In genomic region chr17:55702161-55702820, GRCm38 (mm10) we compare ENCODE assay signal across 10 mouse cellular contexts. TPM values are rescaled to one million over a fixed set of nuclear protein-coding genes. Genes with fewer than 3 reads are reported as not detected.
DNase-seq lines count a peak whose midpoint lies in the region; ATAC-seq and TF ChIP-seq lines count a peak whose summit lies in the region.
"Had no signal": no experiment of that assay in that cellular context is flagged by ENCODE, and none has a peak within 500 bp of the region (broad histone marks: within the 10 kb centered on the region; RNA-seq: fewer than 3 reads in every experiment).

No protein-coding gene starts in this region.

- DNase-seq in CD4-positive helper T cell, adult 2 months (ENCODE audit: low read depth, low spot score): peak; percentile 78
- DNase-seq in adrenal gland, postnatal 25 days: peak; percentile 81
- DNase-seq in embryonic facial prominence, embryonic 10.5 days (ENCODE audit: low spot score): peak; percentile 79
- DNase-seq in heart, postnatal 0 days (ENCODE audit: low spot score): peak; percentile 71
- DNase-seq in large intestine, adult 2 months (ENCODE audit: low read depth, low spot score): peak; percentile 44
- peak; percentile 63 for DNase-seq in lung, adult 2 months
- DNase-seq in ovary, postnatal 10 days (ENCODE audit: low spot score): peak; percentile 27
- peak; percentile 52 to 78 for DNase-seq in thymus, postnatal 10 days (ENCODE audit: low spot score in 2 of 2)

- 62% methylated on average over 3 of the region's 3 CpGs for WGBS in embryonic facial prominence, embryonic 10.5 days
- WGBS in heart, postnatal 0 days: 55% methylated on average over 3 of the region's 3 CpGs
- 66% methylated on average over 3 of the region's 3 CpGs for WGBS in large intestine, adult 2 months
- WGBS in lung, adult 2 months: 65% methylated on average over 3 of the region's 3 CpGs

- no peaks in the 10 kb centered on the region for H3K9me3 ChIP-seq in embryonic facial prominence, embryonic 10.5 days
- no peaks in the 10 kb centered on the region for H3K9me3 ChIP-seq in heart, postnatal 0 days (replicated peaks; ENCODE audit: control insufficient read depth, low read length)
- H3K9me3 ChIP-seq: embryonic facial prominence, embryonic 15.5 days had no signal

- no peak overlapping the region for H3K4me3 ChIP-seq in embryonic facial prominence, embryonic 10.5 days
- H3K4me3 ChIP-seq in heart, postnatal 0 days (ENCODE audit: low read depth, low read length): no peak overlapping the region
- H3K4me3 ChIP-seq in lung, adult 2 months (replicated peaks; ENCODE audit: extremely low read depth, low read depth, low read length): no peak overlapping the region
- H3K4me3 ChIP-seq: embryonic facial prominence, embryonic 15.5 days had no signal

- H3K4me2 ChIP-seq in heart, postnatal 0 days (ENCODE audit: low read depth, low read length): no peak overlapping the region
- H3K4me2 ChIP-seq: embryonic facial prominence, embryonic 15.5 days had no signal

- no peak for ATAC-seq in heart, postnatal 0 days (ENCODE audit: insufficient read depth, low read depth)

- H3K27ac ChIP-seq in embryonic facial prominence, embryonic 10.5 days (replicated peaks): no peak overlapping the region
- H3K27ac ChIP-seq in heart, postnatal 0 days (ENCODE audit: low read depth): no peak overlapping the region
- H3K27ac ChIP-seq: embryonic facial prominence, embryonic 15.5 days had no signal

- H3K27me3 ChIP-seq in embryonic facial prominence, embryonic 10.5 days (replicated peaks; ENCODE audit: low read depth, poor library complexity, severe bottlenecking): no peaks in the 10 kb centered on the region
- no peaks in the 10 kb centered on the region for H3K27me3 ChIP-seq in heart, postnatal 0 days (ENCODE audit: control insufficient read depth, insufficient read depth, low read length)
- H3K27me3 ChIP-seq: embryonic facial prominence, embryonic 15.5 days had no signal

- no peak for TF ChIP-seq EP300 in heart, postnatal 0 days (IDR thresholded peaks at IDR 0.05; ENCODE audit: low read depth)

- TF ChIP-seq POLR2A in lung, adult 2 months (IDR thresholded peaks at IDR 0.05; ENCODE audit: borderline replicate concordance, extremely low read depth, low read depth, low read length): no peak

- TF ChIP-seq CTCF in heart, postnatal 0 days (IDR thresholded peaks at IDR 0.05; ENCODE audit: low read depth): peak; percentile 73
- TF ChIP-seq CTCF in lung, adult 2 months (IDR thresholded peaks at IDR 0.05; ENCODE audit: insufficient read depth, low read length): peak; percentile 33; the same call in 1 of the 2 replicates

- no peaks in the 10 kb centered on the region for H3K4me1 ChIP-seq in embryonic facial prominence, embryonic 10.5 days
- H3K4me1 ChIP-seq in heart, postnatal 0 days (ENCODE audit: control insufficient read depth, insufficient read depth): no peaks in the 10 kb centered on the region
- no peaks in the 10 kb centered on the region for H3K4me1 ChIP-seq in lung, adult 2 months (ENCODE audit: control insufficient read depth, insufficient read depth, low read length)
- H3K4me1 ChIP-seq: embryonic facial prominence, embryonic 15.5 days had no signal

- no peak overlapping the region for H3K9ac ChIP-seq in heart, postnatal 0 days (replicated peaks; ENCODE audit: low read depth, low read length)
- H3K9ac ChIP-seq: embryonic facial prominence, embryonic 15.5 days had no signal

- H3K36me3 ChIP-seq in embryonic facial prominence, embryonic 10.5 days (replicated peaks): peaks cover 52% of the 10 kb centered on the region
- peaks cover 10% of the 10 kb centered on the region for H3K36me3 ChIP-seq in heart, postnatal 0 days (replicated peaks; ENCODE audit: control insufficient read depth, insufficient read depth, low read length)

RNA-seq across cellular contexts. Expression of gene Pot1b, which starts 10.1 kb away (rescaled TPM):
- 8.2 and 12.5 TPM in 2 replicates for total RNA-seq in adrenal gland, postnatal 25 days (2021)
- polyA plus RNA-seq in embryonic facial prominence, embryonic 10.5 days (2016; fragmentation: Nextera tagmentation; extraction: Ambion mirVana): 10.8 and 11.0 TPM in 2 replicates
- total RNA-seq in heart, postnatal 0 days (2014; rRNA removed; ENCODE audit: low replicate concordance): 2.3 and 3.9 TPM in 2 replicates
- 2.8 and 3.3 TPM in 2 replicates for polyA plus RNA-seq in heart, postnatal 0 days (2015; fragmentation: Nextera tagmentation; extraction: Ambion mirVana)
- 2.4 and 3.9 TPM in 2 replicates for polyA plus RNA-seq in large intestine, adult 2 months (2012; rRNA removed)
- 1.9 and 5.9 TPM in 2 replicates for polyA plus RNA-seq in lung, adult 2 months (2012; rRNA removed)

RNA-seq across cellular contexts. Expression of gene Adgre4, which starts 47.5 kb away (rescaled TPM):
- 0.33 TPM in 1 of 2 replicates, not detected in the other for total RNA-seq in adrenal gland, postnatal 25 days (2021)
- polyA plus RNA-seq in embryonic facial prominence, embryonic 10.5 days (2016; fragmentation: Nextera tagmentation; extraction: Ambion mirVana): 0.10 TPM in 1 of 2 replicates, not detected in the other
- 0.04 and 0.08 TPM in 2 replicates for total RNA-seq in heart, postnatal 0 days (2014; rRNA removed; ENCODE audit: low replicate concordance)
- 0.20 and 0.23 TPM in 2 replicates for polyA plus RNA-seq in heart, postnatal 0 days (2015; fragmentation: Nextera tagmentation; extraction: Ambion mirVana)
- 0.41 and 1.1 TPM in 2 replicates for polyA plus RNA-seq in large intestine, adult 2 months (2012; rRNA removed)
- 2.0 and 4.9 TPM in 2 replicates for polyA plus RNA-seq in lung, adult 2 months (2012; rRNA removed)
- polyA plus RNA-seq: testis, adult 2 months had no signal

Comparison
In these comparisons a context has a peak if more than half of its experiments do, and no peak if none do; other contexts are left out.
1. DNase-seq: peak in every context shown above with its lines; median percentile 81 in adrenal gland, postnatal 25 days; 79 in embryonic facial prominence, embryonic 10.5 days; 78 in CD4-positive helper T cell, adult 2 months; 71 in heart, postnatal 0 days; 65 in thymus, postnatal 10 days; 63 in lung, adult 2 months; 44 in large intestine, adult 2 months; 27 in ovary, postnatal 10 days.